Mouse (Mus musculus) embryonic facial prominence, embryonic 14.5 days (tissue): ENCODE measurements at regions not wholly inside any gene's neighbourhood (a gene's known extent, or its start where the extent isn't known, plus 50 kb on each side); places are given as distances from the start of the nearest gene placed in this dataset.

Source experiments
- ATAC-seq: fragments of 200-750 bp; cut with Nextera tagmentation; 2 replicates; pipeline ENCODE4 v1.8.0; 2017; ENCODE audit warnings: low read depth, moderate number of reproducible peaks, moderate TSS enrichment
- DNase-seq: peaks from one replicate; pipeline ENCODE4 v3.0.0-alpha.2; 2015; ENCODE audit warnings: low spot score
- H3K27ac ChIP-seq: fragments of 300-500 bp; sonication (generic); replicated peaks from 2 replicates; pipeline ENCODE4 v1.5.1; 2014; ENCODE audit warnings: low read depth, mild to moderate bottlenecking, low read length, moderate library complexity
- H3K27me3 ChIP-seq: fragments of 300-500 bp; sonication (generic); replicated peaks from 2 replicates; pipeline ENCODE4 v1.6.1; 2014; ENCODE audit warnings: low read length; ENCODE audit not compliant: control insufficient read depth, insufficient read depth
- H3K36me3 ChIP-seq: fragments of 300-500 bp; sonication (generic); 2 replicates; pipeline ENCODE4 v1.6.1; 2014; ENCODE audit warnings: low read length, mixed read lengths; ENCODE audit not compliant: control insufficient read depth, insufficient read depth
- H3K4me1 ChIP-seq: fragments of 300-500 bp; sonication (generic); 2 replicates; pipeline ENCODE4 v1.6.1; 2014; ENCODE audit warnings: antibody characterized with exemption, low read length; ENCODE audit not compliant: control insufficient read depth, insufficient read depth
- H3K4me2 ChIP-seq: fragments of 300-500 bp; sonication (generic); 2 replicates; pipeline ENCODE4 v1.6.1; 2014; ENCODE audit warnings: low read depth, mild to moderate bottlenecking, low read length, moderate library complexity, mixed read lengths
- H3K4me3 ChIP-seq: fragments of 300-500 bp; sonication (generic); 2 replicates; pipeline ENCODE4 v1.5.1; 2014; ENCODE audit warnings: low read depth, mild to moderate bottlenecking, low read length
- H3K9ac ChIP-seq: fragments of 300-500 bp; sonication (generic); 2 replicates; pipeline ENCODE4 v1.6.1; 2014; ENCODE audit warnings: low read depth, mild to moderate bottlenecking, low read length, moderate library complexity, mixed read lengths
- H3K9me3 ChIP-seq: fragments of 300-500 bp; sonication (generic); 2 replicates; pipeline ENCODE4 v1.6.1; 2016; ENCODE audit warnings: low read length; ENCODE audit not compliant: control insufficient read depth
- WGBS: fragments of 180-500 bp; shearing (Covaris S2); extraction: QIAGEN DNeasy Blood & Tissue Kit; methylation state at CpG from one replicate; pipeline ENCODE4 v1.1.7; 2014; 5-methylcytosine and 5-hydroxymethylcytosine counted together

- H3K9ac ChIP-seq = no peak overlapping the region
- H3K4me2 ChIP-seq = no peak overlapping the region
- no peak for DNase-seq
- H3K9me3 ChIP-seq = no peaks in the 10 kb centered on the region
- no peak overlapping the region for H3K27ac ChIP-seq
- H3K4me3 ChIP-seq = no peak overlapping the region
- no peaks in the 10 kb centered on the region for H3K36me3 ChIP-seq
- no peaks in the 10 kb centered on the region for H3K27me3 ChIP-seq
- no peak for ATAC-seq
- no peaks in the 10 kb centered on the region for H3K4me1 ChIP-seq
- WGBS = 84% methylated on average over 7 of the region's 7 CpGs
Observed at GRCm38 (mm10) chr15:42900056-42900455, 2765.9 kb downstream of the 9330182O14Rik start.

- no peaks in the 10 kb centered on the region for H3K4me1 ChIP-seq
- no peak for ATAC-seq
- H3K36me3 ChIP-seq = no peaks in the 10 kb centered on the region
Observed at GRCm38 (mm10) chr15:42901782-42902181, 2767.6 kb downstream of the 9330182O14Rik start.

DNA sequence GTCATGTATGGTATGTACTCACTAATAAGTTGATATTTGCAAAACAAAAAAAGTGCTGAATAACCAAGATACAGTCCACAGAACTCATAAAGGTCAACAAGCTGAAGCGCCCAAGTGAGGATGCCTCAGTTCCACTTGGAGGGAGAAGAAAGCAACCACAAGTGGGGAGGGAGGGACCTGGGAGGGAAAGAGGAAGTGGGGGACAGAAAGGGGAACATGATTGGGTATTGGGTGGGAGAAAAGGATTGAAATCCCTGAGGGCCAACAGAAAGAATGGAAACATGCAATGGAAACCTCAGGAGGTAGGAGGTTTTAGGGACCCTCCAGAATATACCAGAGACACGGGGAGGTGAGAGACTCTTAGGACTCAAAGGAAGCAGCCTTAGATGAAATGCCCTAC, 2777.2 kb downstream of the 9330182O14Rik start:
- H3K27me3 ChIP-seq = no peaks in the 10 kb centered on the region
- no peak overlapping the region for H3K4me3 ChIP-seq
- no peaks in the 10 kb centered on the region for H3K36me3 ChIP-seq
- no peaks in the 10 kb centered on the region for H3K4me1 ChIP-seq
- DNase-seq = no peak
- H3K9ac ChIP-seq = no peak overlapping the region
- no peak for ATAC-seq
- no peak overlapping the region for H3K27ac ChIP-seq
- H3K4me2 ChIP-seq = no peak overlapping the region
- 87% methylated on average over 2 of the region's 2 CpGs for WGBS
- H3K9me3 ChIP-seq = no peaks in the 10 kb centered on the region

More at GRCm38 (mm10) chr15:42901782-42902181, 2767.6 kb downstream of the 9330182O14Rik start:
- no peak overlapping the region for H3K9ac ChIP-seq
- 81% methylated on average over 3 of the region's 3 CpGs for WGBS
- H3K4me2 ChIP-seq = no peak overlapping the region
- DNase-seq = no peak
- H3K9me3 ChIP-seq = no peaks in the 10 kb centered on the region
- no peak overlapping the region for H3K27ac ChIP-seq
- no peaks in the 10 kb centered on the region for H3K27me3 ChIP-seq
- H3K4me3 ChIP-seq = no peak overlapping the region

GRCm38 (mm10) chr15:42912880-42913279, 2778.7 kb downstream of the 9330182O14Rik start:
- DNase-seq (no peak), ATAC-seq (no peak)
- no peaks in the 10 kb centered on the region for H3K27me3 ChIP-seq
- no peaks in the 10 kb centered on the region for H3K4me1 ChIP-seq
- no peak overlapping the region for H3K4me2 ChIP-seq
- H3K27ac ChIP-seq = no peak overlapping the region
- H3K9ac ChIP-seq = no peak overlapping the region
- 60% methylated on average over 4 of the region's 4 CpGs for WGBS
- no peaks in the 10 kb centered on the region for H3K36me3 ChIP-seq
- no peaks in the 10 kb centered on the region for H3K9me3 ChIP-seq
- H3K4me3 ChIP-seq = no peak overlapping the region

DNA sequence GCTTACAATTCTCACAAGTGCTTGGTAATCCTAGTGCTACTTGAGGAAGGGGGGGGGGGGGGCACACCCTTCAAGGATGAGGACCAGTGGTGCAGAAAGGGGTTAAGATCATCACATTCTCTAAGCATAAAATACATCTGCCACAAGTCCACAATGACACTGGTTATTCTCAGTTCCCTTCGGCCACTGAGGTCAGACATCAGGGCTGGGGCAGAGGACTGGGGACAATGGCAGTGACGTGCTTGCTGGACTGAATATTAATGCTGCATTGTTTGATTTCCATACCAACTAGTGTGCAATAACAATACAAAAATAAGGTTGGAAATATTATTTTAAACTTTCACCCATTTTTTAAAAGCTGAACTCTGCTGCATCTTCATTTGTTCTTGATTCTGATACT, 2779.1 kb downstream of the 9330182O14Rik start:
- H3K4me2 ChIP-seq = no peak overlapping the region
- H3K9me3 ChIP-seq = no peaks in the 10 kb centered on the region
- DNase-seq = no peak
- no peaks in the 10 kb centered on the region for H3K36me3 ChIP-seq
- ATAC-seq = no peak
- H3K27me3 ChIP-seq = no peaks in the 10 kb centered on the region
- H3K9ac ChIP-seq = no peak overlapping the region
- no peak overlapping the region for H3K27ac ChIP-seq
- 63% methylated on average over 2 of the region's 2 CpGs for WGBS
- H3K4me1 ChIP-seq = no peaks in the 10 kb centered on the region
- H3K4me3 ChIP-seq = no peak overlapping the region

GRCm38 (mm10) chr15:42914099-42914498, 2779.9 kb downstream of the 9330182O14Rik start:
- no peak overlapping the region for H3K9ac ChIP-seq

GRCm38 (mm10) chr15:42915195-42915594, 2781.0 kb downstream of the 9330182O14Rik start:
- 88% methylated on average over 11 of the region's 11 CpGs for WGBS

More at GRCm38 (mm10) chr15:42914099-42914498, 2779.9 kb downstream of the 9330182O14Rik start:
- peak; percentile 68 for DNase-seq
- Histone ChIP-seq H3K4me1 (no peaks in the 10 kb centered on the region), H3K4me2 (no peak overlapping the region), H3K4me3 (no peak overlapping the region), H3K27ac (no peak overlapping the region), H3K9me3 (no peaks in the 10 kb centered on the region), H3K36me3 (no peaks in the 10 kb centered on the region), H3K27me3 (no peaks in the 10 kb centered on the region)
- 11% methylated on average over 3 of the region's 3 CpGs for WGBS
- ATAC-seq = no peak

GRCm38 (mm10) chr15:42921618-42922017, 2787.5 kb downstream of the 9330182O14Rik start:
- Histone ChIP-seq H3K27ac (no peak overlapping the region), H3K9me3 (no peaks in the 10 kb centered on the region), H3K4me2 (no peak overlapping the region), H3K4me1 (no peaks in the 10 kb centered on the region), H3K9ac (no peak overlapping the region), H3K36me3 (no peaks in the 10 kb centered on the region), H3K27me3 (no peaks in the 10 kb centered on the region), H3K4me3 (no peak overlapping the region)
- WGBS = 52% methylated on average over 3 of the region's 3 CpGs
- ATAC-seq (no peak), DNase-seq (no peak)

More at GRCm38 (mm10) chr15:42915195-42915594, 2781.0 kb downstream of the 9330182O14Rik start:
- no peaks in the 10 kb centered on the region for H3K4me1 ChIP-seq
- no peak overlapping the region for H3K27ac ChIP-seq
- no peaks in the 10 kb centered on the region for H3K27me3 ChIP-seq
- no peak overlapping the region for H3K4me2 ChIP-seq
- H3K4me3 ChIP-seq = no peak overlapping the region
- no peak overlapping the region for H3K9ac ChIP-seq
- no peak for ATAC-seq
- no peaks in the 10 kb centered on the region for H3K9me3 ChIP-seq
- DNase-seq = no peak
- no peaks in the 10 kb centered on the region for H3K36me3 ChIP-seq

DNA sequence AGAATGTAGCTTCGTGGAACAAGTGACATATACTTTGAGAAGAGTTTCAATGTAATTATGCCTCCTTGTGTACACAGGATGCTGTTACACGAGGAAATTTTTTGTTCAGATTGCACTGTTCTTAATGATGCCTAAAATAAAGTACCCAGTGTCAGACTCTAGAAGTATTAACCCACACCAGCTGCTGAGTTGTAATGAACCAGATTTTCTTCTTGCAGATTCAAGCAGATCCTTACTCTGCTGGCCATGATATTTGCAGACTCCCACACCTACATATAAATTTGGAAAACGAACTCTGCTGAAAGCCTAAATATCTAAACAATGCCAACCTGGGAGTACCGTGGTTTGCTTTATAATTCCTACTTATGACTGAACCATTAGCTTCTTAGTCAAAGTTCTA, 2794.2 kb downstream of the 9330182O14Rik start:
- no peak overlapping the region for H3K9ac ChIP-seq
- 68% methylated on average over 4 of the region's 4 CpGs for WGBS
- no peaks in the 10 kb centered on the region for H3K9me3 ChIP-seq
- H3K4me1 ChIP-seq = no peaks in the 10 kb centered on the region
- no peak overlapping the region for H3K4me3 ChIP-seq
- DNase-seq (no peak), ATAC-seq (no peak)
- no peak overlapping the region for H3K27ac ChIP-seq
- H3K27me3 ChIP-seq = no peaks in the 10 kb centered on the region
- no peak overlapping the region for H3K4me2 ChIP-seq
- H3K36me3 ChIP-seq = no peaks in the 10 kb centered on the region
